Mouse (Mus musculus) small intestine, adult 10 weeks (tissue): ENCODE results near the gene Tshb. TPM values are rescaled to one million over a fixed set of nuclear protein-coding genes. Genes with fewer than 3 reads are reported as not detected.

Source experiments
- polyA plus RNA-seq: library from polyadenylated mRNA; stranded (reverse); fragments of 350-450 nt; fragmentation: Illumina TruSeq; extraction: RNeasy Lipid Tissue Mini Kit (QIAGEN cat#74804); gene quantifications from one replicate; pipeline ENCODE4 v1.2.3, GENCODE M21; 2014; ENCODE audit warnings: low replicate concordance

Tshb gene
- polyA plus RNA-seq = not detected

DNA sequence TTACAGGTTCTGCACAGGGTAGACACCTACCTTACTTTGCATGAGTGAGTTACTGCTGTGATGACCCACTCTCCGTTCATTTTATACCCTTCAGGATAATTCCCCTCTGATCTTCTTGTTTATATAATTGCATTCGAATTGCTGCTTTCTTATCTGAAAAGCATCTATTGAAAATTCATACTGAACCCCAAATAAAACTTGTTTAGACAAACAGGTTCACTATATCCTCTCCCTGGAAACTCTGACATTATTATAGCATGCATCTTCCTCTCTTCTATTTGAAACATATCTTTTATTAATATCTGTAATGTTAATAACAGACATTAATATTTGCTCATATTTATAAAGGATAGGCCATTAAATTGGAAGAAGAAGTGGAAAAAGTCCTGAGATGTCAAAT, at the start of gene Tshb:
TSS of gene Tshb (minus strand) at position 101 of the 400 bp plus-strand sequence.

GRCm38 (mm10) chr3:102734313-102735030, 48.0 kb downstream of the Tshb start, which contains the start of gene Tspan2:
Tspan2 (plus strand) TSS chr3:102734529.

Other genes starting within 250 kb of the Tshb start
- gene Tspan2, start 48.2 kb downstream of the Tshb start, polyA plus RNA-seq = 20.8 TPM
- gene Sycp1, start 153.4 kb upstream of the Tshb start, polyA plus RNA-seq = 0.15 TPM
- not detected for gene Nr1h5, start 181.4 kb upstream of the Tshb start, polyA plus RNA-seq
- gene Sike1, start 213.0 kb upstream of the Tshb start, polyA plus RNA-seq = 35.9 TPM
- 414 TPM for gene Csde1, start 237.7 kb upstream of the Tshb start, polyA plus RNA-seq